Mouse (Mus musculus): ENCODE data around the gene Pdlim5. TPM values are rescaled to one million over a fixed set of nuclear protein-coding genes. Genes with fewer than 3 reads are reported as not detected.

Pdlim5 gene
- 79.1 TPM for polyA plus RNA-seq (2014; fragmentation: Illumina TruSeq; extraction: RNeasy Lipid Tissue Mini Kit (QIAGEN cat#74804); ENCODE audit: low read depth, low replicate concordance)

GRCm38 (mm10) chr3:142395520-142396193 is at the start of gene Pdlim5:
Pdlim5 (minus strand) TSS chr3:142395696.

Other genes starting within 250 kb of the Pdlim5 start
- gene Bmpr1b, start 226.3 kb downstream of the Pdlim5 start, polyA plus RNA-seq (2014; fragmentation: Illumina TruSeq; extraction: RNeasy Lipid Tissue Mini Kit (QIAGEN cat#74804); ENCODE audit: low read depth, low replicate concordance): 14.2 TPM
- gene Gbp5, start 98.3 kb upstream of the Pdlim5 start, polyA plus RNA-seq (2014; fragmentation: Illumina TruSeq; extraction: RNeasy Lipid Tissue Mini Kit (QIAGEN cat#74804); ENCODE audit: low read depth, low replicate concordance): 3.9 TPM
- 21.5 TPM for gene Gbp7, start 134.6 kb upstream of the Pdlim5 start, polyA plus RNA-seq (2014; fragmentation: Illumina TruSeq; extraction: RNeasy Lipid Tissue Mini Kit (QIAGEN cat#74804); ENCODE audit: low read depth, low replicate concordance)
- 68.2 TPM for gene Gbp3, start 164.3 kb upstream of the Pdlim5 start, polyA plus RNA-seq (2014; fragmentation: Illumina TruSeq; extraction: RNeasy Lipid Tissue Mini Kit (QIAGEN cat#74804); ENCODE audit: low read depth, low replicate concordance)
- 0.44 TPM for gene Gbp2b, start 199.2 kb upstream of the Pdlim5 start, polyA plus RNA-seq (2014; fragmentation: Illumina TruSeq; extraction: RNeasy Lipid Tissue Mini Kit (QIAGEN cat#74804); ENCODE audit: low read depth, low replicate concordance)
- 16.6 TPM for gene Gbp2, start 224.9 kb upstream of the Pdlim5 start, polyA plus RNA-seq (2014; fragmentation: Illumina TruSeq; extraction: RNeasy Lipid Tissue Mini Kit (QIAGEN cat#74804); ENCODE audit: low read depth, low replicate concordance)

Measured in kidney, adult 10 weeks (tissue).